Mouse (Mus musculus) MEL (cell line): ENCODE data around the gene Bmpr1a. TPM values are rescaled to one million over a fixed set of nuclear protein-coding genes. Genes with fewer than 3 reads are reported as not detected.

ENCODE experiments used
- DNase-seq: peaks from one replicate; pipeline ENCODE4 v3.0.0; 2011; ENCODE audit warnings: low read depth, low spot score
- H3K27ac ChIP-seq: 2 replicates; pipeline ENCODE4 v1.5.1; 2012; ENCODE audit warnings: low read depth, mild to moderate bottlenecking, control low read depth, low read length, moderate library complexity; ENCODE audit not compliant: control insufficient read depth
- H3K27me3 ChIP-seq, 2 experiments: fragments of 150-350 bp in 1 of 2; sonication (generic) in 1 of 2; 2 replicates each; pipeline ENCODE4 v1.6.1; 2012; ENCODE audit warnings: low read length in 2 of 2, mild to moderate bottlenecking in 2 of 2, improper control_type of control experiment in 1 of 2, moderate library complexity in 1 of 2; ENCODE audit not compliant: insufficient read depth in 2 of 2, control insufficient read depth in 1 of 2
- H3K36me3 ChIP-seq, 2 experiments: 2 replicates each; pipeline ENCODE4 v1.6.1; 2012 to 2014; ENCODE audit warnings: low read length in 2 of 2, improper control_type of control experiment in 1 of 2, inconsistent platforms in 1 of 2, mild to moderate bottlenecking in 1 of 2; ENCODE audit not compliant: insufficient read depth in 2 of 2, control insufficient read depth in 1 of 2
- H3K4me1 ChIP-seq, 2 experiments: fragments of 150-350 bp in 1 of 2; sonication (generic) in 1 of 2; 2 replicates each; pipeline ENCODE4 v1.6.1; 2012; ENCODE audit warnings: low read length in 2 of 2, improper control_type of control experiment in 1 of 2, mild to moderate bottlenecking in 1 of 2; ENCODE audit not compliant: insufficient read depth in 2 of 2, control insufficient read depth in 1 of 2
- H3K4me3 ChIP-seq, 2 experiments: fragments of 150-350 bp in 1 of 2; sonication (generic) in 1 of 2; 2 replicates each; pipeline ENCODE4 v1.5.1; 2012; ENCODE audit warnings: low read depth in 2 of 2, low read length in 2 of 2, mild to moderate bottlenecking in 2 of 2, moderate library complexity in 2 of 2, control low read depth in 1 of 2, improper control_type of control experiment in 1 of 2; ENCODE audit not compliant: control insufficient read depth in 1 of 2, insufficient read depth in 1 of 2
- H3K79me2 ChIP-seq: 2 replicates; pipeline ENCODE4 v1.6.1; 2012; ENCODE audit warnings: mild to moderate bottlenecking, low read length, moderate library complexity; ENCODE audit not compliant: control insufficient read depth, poor library complexity, insufficient read depth
- H3K9ac ChIP-seq: 2 replicates; pipeline ENCODE4 v1.6.1; 2012; ENCODE audit warnings: low read depth, mild to moderate bottlenecking, control low read depth, low read length, moderate library complexity; ENCODE audit not compliant: control insufficient read depth, poor library complexity, severe bottlenecking
- H3K9me3 ChIP-seq: fragments of 150-350 bp; sonication (generic); replicated peaks from 2 replicates; pipeline ENCODE4 v1.6.1; 2012; ENCODE audit warnings: mild to moderate bottlenecking, low read length, improper control_type of control experiment, moderate library complexity; ENCODE audit not compliant: insufficient read depth
- BHLHE40 ChIP-seq: IDR thresholded peaks from 2 replicates; pipeline ENCODE4 v1.6.1; 2012; ENCODE audit warnings: low read depth, mild to moderate bottlenecking, inconsistent platforms, low read length, improper control_type of control experiment, borderline replicate concordance
- CTCF ChIP-seq, 3 experiments: IDR thresholded peaks in 2 of 3; conservative IDR thresholded peaks in 1 of 3; 2 replicates each; pipeline ENCODE4 v1.5.1; 2011 to 2012; ENCODE audit warnings: low read length in 3 of 3, low read depth in 2 of 3, mild to moderate bottlenecking in 2 of 3, improper control_type of control experiment in 1 of 3, inconsistent platforms in 1 of 3, mixed read lengths in 1 of 3, moderate library complexity in 1 of 3; ENCODE audit not compliant: control insufficient read depth in 1 of 3, insufficient read depth in 1 of 3, poor library complexity in 1 of 3, severe bottlenecking in 1 of 3
- E2F4 ChIP-seq: IDR thresholded peaks from 2 replicates; pipeline ENCODE4 v1.6.1; 2011; ENCODE audit warnings: low read depth, low read length, improper control_type of control experiment, borderline replicate concordance
- ELF1 ChIP-seq: IDR thresholded peaks from 2 replicates; pipeline ENCODE4 v1.6.1; 2014; ENCODE audit warnings: low read depth, mild to moderate bottlenecking, inconsistent platforms, low read length, improper control_type of control experiment, moderate library complexity
- GABPA ChIP-seq: IDR thresholded peaks from 2 replicates; pipeline ENCODE4 v1.6.1; 2012; ENCODE audit warnings: low read depth, mild to moderate bottlenecking, inconsistent platforms, low read length, improper control_type of control experiment, moderate library complexity
- GATA1 ChIP-seq: IDR thresholded peaks from 2 replicates; pipeline ENCODE4 v1.6.1; 2011; ENCODE audit warnings: low read depth, low read length, improper control_type of control experiment
- JUND ChIP-seq: IDR thresholded peaks from 2 replicates; pipeline ENCODE4 v1.6.1; 2011; ENCODE audit warnings: low read depth, mild to moderate bottlenecking, improper control_type of control experiment, low read length
- MAZ ChIP-seq: IDR thresholded peaks from 2 replicates; pipeline ENCODE4 v1.6.1; 2012; ENCODE audit warnings: low read depth, mild to moderate bottlenecking, inconsistent platforms, low read length, improper control_type of control experiment
- MYC ChIP-seq: IDR thresholded peaks from 2 replicates; pipeline ENCODE4 v1.6.1; 2011; ENCODE audit warnings: low read depth, mild to moderate bottlenecking, low read length, improper control_type of control experiment, moderate library complexity
- NELFE ChIP-seq: IDR thresholded peaks from 2 replicates; pipeline ENCODE4 v1.6.1; 2011; ENCODE audit warnings: low read depth, low read length, improper control_type of control experiment
- POLR2AphosphoS2 ChIP-seq: IDR thresholded peaks from 2 replicates; pipeline ENCODE4 v1.6.1; 2011; ENCODE audit warnings: low read length, improper control_type of control experiment
- SMC3 ChIP-seq: IDR thresholded peaks from 2 replicates; pipeline ENCODE4 v1.6.1; 2011; ENCODE audit warnings: low read depth, low read length, improper control_type of control experiment
- TBP ChIP-seq: IDR thresholded peaks from 2 replicates; pipeline ENCODE4 v1.8.0; 2011; ENCODE audit warnings: low read depth, low read length, improper control_type of control experiment
- TCF12 ChIP-seq: IDR thresholded peaks from 2 replicates; pipeline ENCODE4 v1.6.1; 2014; ENCODE audit warnings: low read depth, mild to moderate bottlenecking, inconsistent platforms, low read length, improper control_type of control experiment, moderate library complexity
- UBTF ChIP-seq: IDR thresholded peaks from 2 replicates; pipeline ENCODE4 v1.6.1; 2012; ENCODE audit warnings: low read depth, mild to moderate bottlenecking, inconsistent platforms, low read length, improper control_type of control experiment, moderate library complexity, borderline replicate concordance; ENCODE audit not compliant: insufficient read depth
- USF2 ChIP-seq, 2 experiments: IDR thresholded peaks; 2 replicates each; pipeline ENCODE4 v1.6.1; 2011 to 2012; ENCODE audit warnings: improper control_type of control experiment in 2 of 2, low read length in 2 of 2, borderline replicate concordance in 1 of 2, inconsistent platforms in 1 of 2, low read depth in 1 of 2, mild to moderate bottlenecking in 1 of 2; ENCODE audit not compliant: insufficient read depth in 1 of 2
- ZMIZ1 ChIP-seq: IDR thresholded peaks from 2 replicates; pipeline ENCODE4 v1.6.1; 2012; ENCODE audit warnings: low read depth, mild to moderate bottlenecking, inconsistent platforms, low read length, improper control_type of control experiment, moderate library complexity
- ZNF384 ChIP-seq: IDR thresholded peaks from 2 replicates; pipeline ENCODE4 v1.6.1; 2012; ENCODE audit warnings: low read depth, mild to moderate bottlenecking, inconsistent platforms, low read length, improper control_type of control experiment
- polyA plus RNA-seq, 2 experiments: library from polyadenylated mRNA; stranded (reverse) in 1 of 2; unstranded in 1 of 2; fragments of >175 nt in 1 of 2; fragments of >200 nt in 1 of 2; gene quantifications; 2 replicates each; pipeline versions ENCODE4 v1.2.1 to v1.2.4; 2012; ENCODE audit warnings: low replicate concordance in 2 of 2, low read depth in 1 of 2; ENCODE audit not compliant: insufficient read length in 2 of 2, insufficient read depth in 1 of 2, missing spikeins in 1 of 2
- total RNA-seq: library from RNA; depleted of rRNA; stranded (reverse); fragments of 300-350 nt; gene quantifications from 2 replicates; pipeline ENCODE4 v1.2.3, GENCODE M21; 2012

Gene Bmpr1a
- total and polyA plus RNA-seq, 3 experiments = 3.1 TPM; not detected in 1

DNA sequence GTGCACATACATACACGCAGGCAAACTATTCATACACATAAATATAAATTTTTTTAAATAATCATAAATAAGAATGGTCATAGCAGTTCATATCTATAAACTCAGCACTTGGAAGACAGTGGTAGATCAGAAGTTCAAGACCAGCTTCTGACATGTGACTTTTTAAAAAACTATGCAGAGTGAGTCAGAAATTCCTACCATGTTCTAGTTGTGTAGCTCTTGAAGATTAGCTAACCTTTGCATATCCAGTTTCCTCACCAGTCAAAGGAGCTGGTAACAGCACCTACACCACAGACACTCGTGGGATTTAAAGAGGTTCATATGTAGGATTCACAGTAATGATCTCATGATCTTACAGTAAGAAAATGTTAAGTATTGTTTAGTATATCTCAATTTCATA is 10.5 kb downstream of the Bmpr1a start:
- H3K79me2 ChIP-seq = no peaks in the 10 kb centered on the region; the same call in 1 of the 2 replicates
- H3K4me1 ChIP-seq = no peaks in the 10 kb centered on the region; a peak in 1 of 4 replicates
- no peak for TF ChIP-seq POLR2AphosphoS2
- no peaks in the 10 kb centered on the region for H3K9me3 ChIP-seq
- DNase-seq = no peak
- no peak overlapping the region for H3K4me3 ChIP-seq
- no peak overlapping the region for H3K9ac ChIP-seq
- H3K36me3 ChIP-seq = no peaks in the 10 kb centered on the region
- no peak overlapping the region for H3K27ac ChIP-seq
- no peaks in the 10 kb centered on the region; a peak in 1 of 4 replicates for H3K27me3 ChIP-seq

DNA sequence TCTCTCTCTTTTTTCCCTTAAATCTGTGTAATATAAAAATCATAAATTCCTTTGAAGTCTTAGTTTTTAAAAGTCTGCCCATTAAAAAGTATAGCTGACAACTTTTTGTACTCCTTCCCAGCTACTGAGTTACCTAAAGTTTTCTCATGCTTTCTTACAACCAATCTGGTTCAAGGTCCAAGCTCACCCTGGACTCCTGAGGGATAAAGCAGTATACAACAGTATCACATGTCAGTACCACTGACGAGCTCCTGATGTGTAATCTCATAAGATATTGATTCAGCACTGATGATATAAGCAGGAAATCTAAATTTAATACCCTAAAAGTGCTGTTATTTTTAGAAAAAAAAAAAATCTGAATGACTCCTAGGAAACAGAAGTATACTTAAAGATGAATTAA is 12.2 kb downstream of the Bmpr1a start:
- H3K4me3 ChIP-seq = no peak overlapping the region
- H3K79me2 ChIP-seq = no peaks in the 10 kb centered on the region; the same call in 1 of the 2 replicates
- H3K4me1 ChIP-seq = no peaks in the 10 kb centered on the region
- DNase-seq = no peak
- no peak for TF ChIP-seq USF2 (IDR thresholded peaks at IDR 0.05; ENCODE audit: borderline replicate concordance in 1 of 2, insufficient read depth in 1 of 2, low read depth in 1 of 2, low read length in 2 of 2)
- no peak for TF ChIP-seq ZMIZ1
- no peak for TF ChIP-seq TCF12
- no peak for TF ChIP-seq ELF1
- no peak for TF ChIP-seq JUND
- no peak for TF ChIP-seq GABPA
- no peak for TF ChIP-seq NELFE
- TF ChIP-seq UBTF = no peak
- no peak for TF ChIP-seq BHLHE40
- TF ChIP-seq, all 39 proteins: peak for 0
- Histone ChIP-seq H3K27ac (no peak overlapping the region), H3K9ac (no peak overlapping the region), H3K27me3 (no peaks in the 10 kb centered on the region; a peak in 1 of 4 replicates), H3K9me3 (no peaks in the 10 kb centered on the region), H3K36me3 (no peaks in the 10 kb centered on the region)

DNA sequence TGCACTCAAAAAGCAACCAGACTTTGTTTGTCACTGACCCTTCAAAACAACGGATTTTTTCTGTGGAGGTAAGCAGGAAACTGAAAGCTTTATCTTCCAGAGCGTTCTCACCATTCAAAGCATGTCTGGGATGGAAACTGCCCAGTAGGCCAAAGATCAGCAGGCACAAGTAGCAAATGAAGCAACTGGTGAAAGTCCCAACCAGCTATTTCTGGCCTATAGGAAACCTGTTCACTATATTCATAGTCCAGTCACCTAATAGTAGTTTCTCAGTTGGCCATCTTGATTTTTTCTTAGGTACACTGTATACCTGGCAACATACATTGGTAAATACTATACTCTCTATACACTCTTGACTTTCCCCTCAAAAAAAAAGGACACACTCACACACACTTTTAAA is 13.2 kb downstream of the Bmpr1a start:
- Histone ChIP-seq H3K4me1 (no peaks in the 10 kb centered on the region), H3K9me3 (no peaks in the 10 kb centered on the region), H3K4me3 (no peak overlapping the region)
- DNase-seq = no peak
- TF ChIP-seq CTCF (IDR thresholded peaks at IDR 0.05 in 2 of 3, conservative IDR thresholded peaks at IDR 0.05 in 1 of 3; ENCODE audit: control insufficient read depth in 1 of 3, insufficient read depth in 1 of 3, low read depth in 2 of 3, low read length in 3 of 3, poor library complexity in 1 of 3, severe bottlenecking in 1 of 3) (no peak), MYC (no peak), MAZ (no peak), ZNF384 (no peak), GATA1 (no peak), E2F4 (no peak), TBP (no peak), SMC3 (no peak)
- TF ChIP-seq, all 39 proteins: peak for 0
- no peaks in the 10 kb centered on the region; the same call in 1 of the 2 replicates for H3K79me2 ChIP-seq
- H3K27me3 ChIP-seq = no peaks in the 10 kb centered on the region; a peak in 1 of 4 replicates
- no peak overlapping the region for H3K9ac ChIP-seq
- no peak overlapping the region for H3K27ac ChIP-seq
- no peaks in the 10 kb centered on the region for H3K36me3 ChIP-seq
